Mouse (Mus musculus) forebrain, embryonic 13.5 days (tissue): Measurements from ENCODE around the gene Ppp1r3f. TPM values are rescaled to one million over a fixed set of nuclear protein-coding genes. Genes with fewer than 3 reads are reported as not detected.

Source experiments
- polyA plus RNA-seq: library from polyadenylated mRNA; unstranded; fragments of >200 nt; fragmentation: Nextera tagmentation; extraction: Ambion mirVana; gene quantifications from 2 replicates; pipeline ENCODE4 v1.2.1, GENCODE M21; 2015

Gene Ppp1r3f
- polyA plus RNA-seq, 1 experiment from 2014 or later = 3.0 TPM

Other genes with a start within 250 kb of the Ppp1r3f start
- gene Usp27x, start 198.5 kb downstream of the Ppp1r3f start, polyA plus RNA-seq = 1.3 and 1.6 TPM in 2 replicates
- gene Foxp3, start 639 bp downstream of the Ppp1r3f start, polyA plus RNA-seq = 0.08 TPM in 1 of 2 replicates, not detected in the other
- gene Ccdc22, start 31.2 kb upstream of the Ppp1r3f start, polyA plus RNA-seq = 36.8 and 38.5 TPM in 2 replicates
- 0.03 TPM in 2 replicates for gene Cacna1f, start 32.8 kb upstream of the Ppp1r3f start, polyA plus RNA-seq
- 62.0 and 66.7 TPM in 2 replicates for gene Syp, start 64.2 kb upstream of the Ppp1r3f start, polyA plus RNA-seq
- gene Prickle3, start 83.0 kb upstream of the Ppp1r3f start, polyA plus RNA-seq = 1.3 and 2.3 TPM in 2 replicates
- 45.7 and 50.5 TPM in 2 replicates for gene Plp2, start 97.1 kb upstream of the Ppp1r3f start, polyA plus RNA-seq
- 0.06 and 0.09 TPM in 2 replicates for gene Magix, start 107.0 kb upstream of the Ppp1r3f start, polyA plus RNA-seq
- 44.1 and 47.7 TPM in 2 replicates for gene Gpkow, start 122.8 kb upstream of the Ppp1r3f start, polyA plus RNA-seq
- 29.0 and 33.6 TPM in 2 replicates for gene Wdr45, start 140.1 kb upstream of the Ppp1r3f start, polyA plus RNA-seq
- 0.53 and 0.67 TPM in 2 replicates for gene Gm45208, start 148.0 kb upstream of the Ppp1r3f start, polyA plus RNA-seq
- 91.9 and 93.3 TPM in 2 replicates for gene Praf2, start 154.2 kb upstream of the Ppp1r3f start, polyA plus RNA-seq
- gene Ccdc120, start 176.6 kb upstream of the Ppp1r3f start, polyA plus RNA-seq = 30.4 and 33.8 TPM in 2 replicates
- 20.0 and 23.8 TPM in 2 replicates for gene Tfe3, start 188.3 kb upstream of the Ppp1r3f start, polyA plus RNA-seq
- 71.6 and 82.6 TPM in 2 replicates for gene Gripap1, start 215.5 kb upstream of the Ppp1r3f start, polyA plus RNA-seq
- gene Kcnd1, start 248.0 kb upstream of the Ppp1r3f start, polyA plus RNA-seq = 1.1 and 1.4 TPM in 2 replicates